Mouse (Mus musculus) B cell, adult 2 months (primary cell): Measurements from ENCODE around the gene Scfd2.

Source experiments
- DNase-seq, 2 experiments: peaks; one replicate each; pipeline ENCODE4 v3.0.0; 2022

Scfd2 gene

GRCm38 (mm10) chr5:74307242-74307641 is 224.3 kb downstream of the Scfd2 start:
- DNase-seq: no peak

GRCm38 (mm10) chr5:74305533-74306189 is 225.9 kb downstream of the Scfd2 start:
- DNase-seq: no peak

GRCm38 (mm10) chr5:74304767-74305166 is 226.8 kb downstream of the Scfd2 start:
- DNase-seq: no peak

GRCm38 (mm10) chr5:74302331-74302730 is 229.2 kb downstream of the Scfd2 start:
- DNase-seq: no peak

GRCm38 (mm10) chr5:74301443-74301842 is 230.1 kb downstream of the Scfd2 start:
- no peak for DNase-seq

GRCm38 (mm10) chr5:74300931-74301330 is 230.6 kb downstream of the Scfd2 start:
- no peak for DNase-seq

GRCm38 (mm10) chr5:74300140-74300539 is 231.4 kb downstream of the Scfd2 start:
- DNase-seq: no peak

- DNase-seq: no peak
Observed at GRCm38 (mm10) chr5:74297113-74297512, 234.4 kb downstream of the Scfd2 start.

- DNase-seq: no peak
Observed at GRCm38 (mm10) chr5:74296096-74296495, 235.5 kb downstream of the Scfd2 start.

GRCm38 (mm10) chr5:74293513-74293912 is 238.0 kb downstream of the Scfd2 start:
- no peak for DNase-seq

GRCm38 (mm10) chr5:74292050-74292449 is 239.5 kb downstream of the Scfd2 start:
- DNase-seq: no peak

- DNase-seq: no peak
Observed at GRCm38 (mm10) chr5:74291575-74291974, 240.0 kb downstream of the Scfd2 start.

- no peak for DNase-seq
Observed at GRCm38 (mm10) chr5:74289957-74290356, 241.6 kb downstream of the Scfd2 start.

- no peak for DNase-seq
Observed at GRCm38 (mm10) chr5:74288206-74288605, 243.4 kb downstream of the Scfd2 start.

- no peak for DNase-seq
Observed at GRCm38 (mm10) chr5:74286301-74286700, 245.3 kb downstream of the Scfd2 start.

GRCm38 (mm10) chr5:74285764-74286163 is 245.8 kb downstream of the Scfd2 start:
- DNase-seq: no peak

- no peak for DNase-seq
Observed at GRCm38 (mm10) chr5:74285289-74285688, 246.3 kb downstream of the Scfd2 start.

GRCm38 (mm10) chr5:74283545-74283944 is 248.0 kb downstream of the Scfd2 start:
- no peak for DNase-seq

- no peak for DNase-seq
Observed at GRCm38 (mm10) chr5:74281480-74281879, 250.1 kb downstream of the Scfd2 start.

- DNase-seq: no peak
Observed at GRCm38 (mm10) chr5:74279673-74280072, 251.9 kb downstream of the Scfd2 start.

- DNase-seq: no peak
Observed at GRCm38 (mm10) chr5:74278428-74278827, 253.1 kb downstream of the Scfd2 start.

GRCm38 (mm10) chr5:74277712-74278111 is 253.8 kb downstream of the Scfd2 start:
- peak; percentile 66 to 67 for DNase-seq

- DNase-seq: no peak
Observed at GRCm38 (mm10) chr5:74277216-74277615, 254.3 kb downstream of the Scfd2 start.

- DNase-seq: no peak
Observed at GRCm38 (mm10) chr5:74273313-74273712, 258.2 kb downstream of the Scfd2 start.

GRCm38 (mm10) chr5:74267736-74268369 is 263.7 kb downstream of the Scfd2 start:
- DNase-seq: no peak
